ENCODE assay signal across 23 mouse cellular contexts in the genomic region with DNA sequence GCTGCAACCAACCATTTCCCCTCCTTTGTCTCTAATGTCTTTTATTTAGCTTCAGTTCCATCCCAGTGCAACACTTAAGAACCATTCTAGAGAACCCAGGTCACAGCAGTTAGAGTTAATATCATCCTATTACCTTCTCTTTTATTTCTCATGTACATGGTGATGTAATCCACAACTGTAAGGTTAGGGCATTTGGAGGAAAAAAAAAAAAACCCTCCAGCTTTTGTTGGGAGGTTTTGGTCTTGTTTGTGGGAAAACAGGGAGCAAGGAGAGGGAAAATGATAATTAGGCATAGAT.
DNase-seq lines count a peak whose midpoint lies in the region; ATAC-seq lines count a peak whose summit lies in the region.
"Had no signal": no experiment of that assay in that cellular context is flagged by ENCODE, and none has a peak within 500 bp of the region (broad histone marks: within the 10 kb centered on the region; RNA-seq: fewer than 3 reads in every experiment).

No protein-coding gene starts in this region.

- no peak for DNase-seq in forebrain, embryonic 11.5 days (ENCODE audit: low spot score)
- no peak for DNase-seq in midbrain, embryonic 14.5 days
- DNase-seq in kidney, postnatal 4 days, result no peak
- DNase-seq: adrenal gland, postnatal 14 days; cerebellum, adult 11 months; cerebellum, adult 9-10 months; cerebellum, postnatal 36 days; heart, adult 2 months; kidney, adult 2 months; kidney, postnatal 36 days; layer of hippocampus, postnatal 36 days; left cerebral cortex, postnatal 4 days; liver, postnatal 0 days; lung, postnatal 4 days; thymus, postnatal 4 days had no signal

- no peaks in the 10 kb centered on the region for H3K9me3 ChIP-seq in forebrain, embryonic 11.5 days (ENCODE audit: control insufficient read depth, low read length)
- no peaks in the 10 kb centered on the region for H3K9me3 ChIP-seq in forebrain, embryonic 15.5 days
- no peaks in the 10 kb centered on the region for H3K9me3 ChIP-seq in midbrain, embryonic 13.5 days
- no peaks in the 10 kb centered on the region for H3K9me3 ChIP-seq in midbrain, embryonic 14.5 days (ENCODE audit: control insufficient read depth, low read length)
- H3K9me3 ChIP-seq in forebrain, embryonic 13.5 days (replicated peaks), result no peaks in the 10 kb centered on the region
- H3K9me3 ChIP-seq in neural tube, embryonic 14.5 days (ENCODE audit: control insufficient read depth, low read length), result no peaks in the 10 kb centered on the region
- H3K9me3 ChIP-seq: heart, embryonic 12.5 days; intestine, embryonic 15.5 days; liver, embryonic 12.5 days had no signal

- H3K36me3 ChIP-seq in forebrain, embryonic 11.5 days (ENCODE audit: control insufficient read depth, insufficient read depth, low read length), result no peaks in the 10 kb centered on the region
- H3K36me3 ChIP-seq in forebrain, embryonic 15.5 days, result no peaks in the 10 kb centered on the region
- no peaks in the 10 kb centered on the region for H3K36me3 ChIP-seq in midbrain, embryonic 13.5 days
- no peaks in the 10 kb centered on the region for H3K36me3 ChIP-seq in midbrain, embryonic 14.5 days (ENCODE audit: control insufficient read depth, insufficient read depth, low read length)
- H3K36me3 ChIP-seq in forebrain, embryonic 13.5 days (ENCODE audit: poor library complexity, severe bottlenecking), result no peaks in the 10 kb centered on the region
- H3K36me3 ChIP-seq in neural tube, embryonic 14.5 days (ENCODE audit: control insufficient read depth, insufficient read depth, low read length), result no peaks in the 10 kb centered on the region
- H3K36me3 ChIP-seq: heart, embryonic 12.5 days; intestine, embryonic 15.5 days; liver, embryonic 12.5 days had no signal

- no peak overlapping the region for H3K4me3 ChIP-seq in forebrain, embryonic 11.5 days (ENCODE audit: low read depth, low read length)
- H3K4me3 ChIP-seq in forebrain, embryonic 15.5 days, result no peak overlapping the region
- H3K4me3 ChIP-seq in midbrain, embryonic 13.5 days (replicated peaks), result no peak overlapping the region
- H3K4me3 ChIP-seq in midbrain, embryonic 14.5 days (replicated peaks; ENCODE audit: low read depth, low read length), result no peak overlapping the region
- no peak overlapping the region for H3K4me3 ChIP-seq in forebrain, embryonic 13.5 days
- no peak overlapping the region for H3K4me3 ChIP-seq in neural tube, embryonic 14.5 days (ENCODE audit: low read depth, low read length)
- H3K4me3 ChIP-seq: heart, adult 2 months; heart, embryonic 12.5 days; intestine, embryonic 15.5 days; liver, embryonic 12.5 days; megakaryocyte, embryonic 14.5 days had no signal

- no peak for ATAC-seq in forebrain, embryonic 11.5 days (replicated peaks; ENCODE audit: low FRiP score)
- no peak; the same call in 1 of the 2 replicates for ATAC-seq in forebrain, embryonic 15.5 days (replicated peaks)
- ATAC-seq in midbrain, embryonic 13.5 days, result peak; percentile 78
- no peak for ATAC-seq in midbrain, embryonic 14.5 days (ENCODE audit: low FRiP score, low TSS enrichment)
- no peak; the same call in 1 of the 2 replicates for ATAC-seq in forebrain, embryonic 13.5 days
- ATAC-seq in neural tube, embryonic 14.5 days (ENCODE audit: low read depth), result 0 out of 2 replicates have a peak, but pooled peaks have one; percentile 79
- ATAC-seq: intestine, embryonic 15.5 days; liver, embryonic 12.5 days; liver, postnatal 0 days had no signal

- H3K27me3 ChIP-seq in forebrain, embryonic 11.5 days (ENCODE audit: control insufficient read depth, insufficient read depth, low read length), result no peaks in the 10 kb centered on the region
- no peaks in the 10 kb centered on the region for H3K27me3 ChIP-seq in forebrain, embryonic 15.5 days
- no peaks in the 10 kb centered on the region for H3K27me3 ChIP-seq in midbrain, embryonic 13.5 days
- H3K27me3 ChIP-seq in midbrain, embryonic 14.5 days (ENCODE audit: control insufficient read depth, insufficient read depth, low read length), result no peaks in the 10 kb centered on the region
- no peaks in the 10 kb centered on the region for H3K27me3 ChIP-seq in forebrain, embryonic 13.5 days
- no peaks in the 10 kb centered on the region for H3K27me3 ChIP-seq in neural tube, embryonic 14.5 days (ENCODE audit: control insufficient read depth, insufficient read depth, low read length)
- H3K27me3 ChIP-seq: heart, embryonic 12.5 days; intestine, embryonic 15.5 days; liver, embryonic 12.5 days; megakaryocyte, embryonic 14.5 days had no signal

- H3K4me1 ChIP-seq in forebrain, embryonic 11.5 days (replicated peaks; ENCODE audit: control insufficient read depth, insufficient read depth, low read length), result no peaks in the 10 kb centered on the region; the same call in 1 of the 2 replicates
- 0 out of 2 replicates have a peak, but pooled peaks cover 4% of the 10 kb centered on the region for H3K4me1 ChIP-seq in forebrain, embryonic 15.5 days
- no peaks in the 10 kb centered on the region for H3K4me1 ChIP-seq in midbrain, embryonic 13.5 days (replicated peaks)
- peaks cover 4% of the 10 kb centered on the region; the same call in 1 of the 2 replicates for H3K4me1 ChIP-seq in midbrain, embryonic 14.5 days (ENCODE audit: control insufficient read depth, insufficient read depth, low read length)
- H3K4me1 ChIP-seq in forebrain, embryonic 13.5 days, result no peaks in the 10 kb centered on the region
- no peaks in the 10 kb centered on the region for H3K4me1 ChIP-seq in neural tube, embryonic 14.5 days (ENCODE audit: control insufficient read depth, insufficient read depth, low read length)
- H3K4me1 ChIP-seq: heart, embryonic 12.5 days; intestine, embryonic 15.5 days; liver, embryonic 12.5 days; megakaryocyte, embryonic 14.5 days had no signal

- 0 out of 2 replicates have a peak overlapping the region, but pooled peaks have one; percentile 63 for H3K27ac ChIP-seq in forebrain, embryonic 11.5 days (ENCODE audit: low read depth, low read length)
- H3K27ac ChIP-seq in forebrain, embryonic 15.5 days (replicated peaks), result no peak overlapping the region
- no peak overlapping the region for H3K27ac ChIP-seq in midbrain, embryonic 13.5 days
- H3K27ac ChIP-seq in midbrain, embryonic 14.5 days (replicated peaks; ENCODE audit: low read depth, low read length), result no peak overlapping the region; the same call in 1 of the 2 replicates
- peak overlapping the region; percentile 12; the same call in 1 of the 2 replicates for H3K27ac ChIP-seq in forebrain, embryonic 13.5 days
- H3K27ac ChIP-seq in neural tube, embryonic 14.5 days (ENCODE audit: low read depth, low read length), result no peak overlapping the region; the same call in 1 of the 2 replicates
- H3K27ac ChIP-seq: heart, adult 2 months; intestine, embryonic 15.5 days; liver, embryonic 12.5 days had no signal

- no peak overlapping the region for H3K4me2 ChIP-seq in forebrain, embryonic 11.5 days (ENCODE audit: low read depth, low read length, severe bottlenecking)
- no peak overlapping the region for H3K4me2 ChIP-seq in forebrain, embryonic 15.5 days (replicated peaks)
- no peak overlapping the region for H3K4me2 ChIP-seq in midbrain, embryonic 13.5 days (replicated peaks)
- H3K4me2 ChIP-seq in midbrain, embryonic 14.5 days (ENCODE audit: low read length), result no peak overlapping the region
- H3K4me2 ChIP-seq in forebrain, embryonic 13.5 days, result no peak overlapping the region
- H3K4me2 ChIP-seq in neural tube, embryonic 14.5 days (ENCODE audit: low read depth, low read length), result no peak overlapping the region
- H3K4me2 ChIP-seq: heart, embryonic 12.5 days; intestine, embryonic 15.5 days; liver, embryonic 12.5 days had no signal

- no peak overlapping the region for H3K9ac ChIP-seq in forebrain, embryonic 11.5 days (ENCODE audit: low read length)
- H3K9ac ChIP-seq in forebrain, embryonic 15.5 days (replicated peaks), result no peak overlapping the region
- no peak overlapping the region for H3K9ac ChIP-seq in midbrain, embryonic 13.5 days (replicated peaks)
- H3K9ac ChIP-seq in midbrain, embryonic 14.5 days (replicated peaks; ENCODE audit: low read length), result no peak overlapping the region
- no peak overlapping the region for H3K9ac ChIP-seq in forebrain, embryonic 13.5 days
- no peak overlapping the region for H3K9ac ChIP-seq in neural tube, embryonic 14.5 days (replicated peaks; ENCODE audit: low read depth, low read length)
- H3K9ac ChIP-seq: heart, embryonic 12.5 days; intestine, embryonic 15.5 days; liver, embryonic 12.5 days; liver, postnatal 0 days had no signal

Comparison
In these comparisons a context has a peak if more than half of its experiments do, and no peak if none do; other contexts are left out.
1. ATAC-seq: peak in midbrain, embryonic 13.5 days (single experiment) and neural tube, embryonic 14.5 days (single experiment); none in forebrain, embryonic 11.5 days (single experiment), forebrain, embryonic 15.5 days (single experiment), midbrain, embryonic 14.5 days (single experiment) and forebrain, embryonic 13.5 days (single experiment).
2. H3K27ac ChIP-seq: peak in forebrain, embryonic 11.5 days (single experiment) and forebrain, embryonic 13.5 days (single experiment); none in forebrain, embryonic 15.5 days (single experiment), midbrain, embryonic 13.5 days (single experiment), midbrain, embryonic 14.5 days (single experiment) and neural tube, embryonic 14.5 days (single experiment).